Mouse (Mus musculus) CH12.LX (cell line): ENCODE data around the gene Trmt11. TPM values are rescaled to one million over a fixed set of nuclear protein-coding genes. Genes with fewer than 3 reads are reported as not detected.

Experiments
- DNase-seq: peaks from one replicate; pipeline ENCODE4 v3.0.0-alpha.2; 2013; ENCODE audit errors: extremely low read depth
- H3K27ac ChIP-seq: 2 replicates; pipeline ENCODE4 v1.5.1; 2012; ENCODE audit warnings: low read depth, mild to moderate bottlenecking, control low read depth, moderate library complexity; ENCODE audit not compliant: insufficient read depth
- H3K27me3 ChIP-seq: replicated peaks from 2 replicates; pipeline ENCODE3; 2012; ENCODE audit warnings: inconsistent platforms
- H3K36me3 ChIP-seq, 2 experiments: replicated peaks in 1 of 2; 2 replicates each; pipeline versions ENCODE3 to v1.6.1; 2012; ENCODE audit warnings: inconsistent platforms in 1 of 2, low read length in 1 of 2, mild to moderate bottlenecking in 1 of 2, mixed read lengths in 1 of 2, moderate library complexity in 1 of 2; ENCODE audit not compliant: control insufficient read depth in 1 of 2, insufficient read depth in 1 of 2
- H3K4me1 ChIP-seq, 2 experiments: 2 replicates each; pipeline ENCODE4 v1.6.1; 2012; ENCODE audit warnings: inconsistent platforms in 1 of 2, moderate library complexity in 1 of 2; ENCODE audit not compliant: insufficient read depth in 2 of 2, control insufficient read depth in 1 of 2
- H3K4me2 ChIP-seq: 2 replicates; pipeline ENCODE4 v1.6.1; 2012; ENCODE audit warnings: low read depth, mild to moderate bottlenecking, control low read depth; ENCODE audit not compliant: poor library complexity, insufficient read depth, severe bottlenecking
- H3K4me3 ChIP-seq, 3 experiments: fragments of 150-350 bp in 1 of 3; sonication (generic) in 1 of 3; replicated peaks in 1 of 3; 2 replicates each; pipeline versions ENCODE3 to v1.5.1; 2011 to 2012; ENCODE audit warnings: low read depth in 2 of 3, low read length in 2 of 3, mild to moderate bottlenecking in 2 of 3, moderate library complexity in 2 of 3, control low read depth in 1 of 3, improper control_type of control experiment in 1 of 3, inconsistent platforms in 1 of 3, mixed read lengths in 1 of 3; ENCODE audit not compliant: poor library complexity in 1 of 3
- H3K79me2 ChIP-seq: replicated peaks from 2 replicates; pipeline ENCODE4 v1.6.1; 2012; ENCODE audit warnings: mild to moderate bottlenecking, moderate library complexity; ENCODE audit not compliant: control insufficient read depth, poor library complexity, insufficient read depth, severe bottlenecking; ENCODE audit errors: extremely low read depth
- H3K9ac ChIP-seq: 2 replicates; pipeline ENCODE4 v1.6.1; 2012; ENCODE audit warnings: low read depth, mild to moderate bottlenecking, control low read depth, moderate library complexity; ENCODE audit not compliant: insufficient read depth
- H3K9me3 ChIP-seq: replicated peaks from 2 replicates; pipeline ENCODE3; 2012; ENCODE audit warnings: low read length, inconsistent platforms, mixed read lengths
- CHD1 ChIP-seq: IDR thresholded peaks from 2 replicates; pipeline ENCODE4 v1.6.1; 2012; ENCODE audit warnings: low read depth, low read length, improper control_type of control experiment, inconsistent platforms
- CHD2 ChIP-seq: IDR thresholded peaks from 2 replicates; pipeline ENCODE4 v1.6.1; 2011; ENCODE audit warnings: low read length, improper control_type of control experiment
- CTCF ChIP-seq, 2 experiments: IDR thresholded peaks in 1 of 2; conservative IDR thresholded peaks in 1 of 2; 2 replicates each; pipeline ENCODE4 v1.5.1; 2011 to 2012; ENCODE audit warnings: low read depth in 2 of 2, low read length in 2 of 2, improper control_type of control experiment in 1 of 2, inconsistent platforms in 1 of 2, mild to moderate bottlenecking in 1 of 2, moderate library complexity in 1 of 2
- E2F4 ChIP-seq: IDR thresholded peaks from 2 replicates; pipeline ENCODE4 v1.6.1; 2011; ENCODE audit warnings: low read depth, low read length, improper control_type of control experiment; ENCODE audit not compliant: insufficient replicate concordance
- ELF1 ChIP-seq: IDR thresholded peaks from 2 replicates; pipeline ENCODE4 v1.6.1; 2014; ENCODE audit warnings: low read depth, mild to moderate bottlenecking, inconsistent platforms, low read length, improper control_type of control experiment
- ETS1 ChIP-seq: conservative IDR thresholded peaks from 2 replicates; pipeline ENCODE4 v1.6.1; 2012; ENCODE audit warnings: low read depth, mild to moderate bottlenecking, inconsistent platforms, low read length, improper control_type of control experiment, moderate library complexity
- HCFC1 ChIP-seq: IDR thresholded peaks from 2 replicates; pipeline ENCODE4 v1.6.1; 2012; ENCODE audit warnings: low read depth, mild to moderate bottlenecking, inconsistent platforms, low read length, improper control_type of control experiment
- JUND ChIP-seq: conservative IDR thresholded peaks from 2 replicates; pipeline ENCODE4 v1.6.1; 2011; ENCODE audit warnings: low read depth, low read length, improper control_type of control experiment
- MAX ChIP-seq: IDR thresholded peaks from 2 replicates; pipeline ENCODE4 v1.6.1; 2011; ENCODE audit warnings: low read length, improper control_type of control experiment
- MAZ ChIP-seq: IDR thresholded peaks from 2 replicates; pipeline ENCODE4 v1.6.1; 2012; ENCODE audit warnings: low read depth, mild to moderate bottlenecking, inconsistent platforms, low read length, improper control_type of control experiment, moderate library complexity
- MXI1 ChIP-seq: IDR thresholded peaks from 2 replicates; pipeline ENCODE4 v1.6.1; 2011; ENCODE audit warnings: mild to moderate bottlenecking, low read depth, low read length, improper control_type of control experiment
- NELFE ChIP-seq: IDR thresholded peaks from 2 replicates; pipeline ENCODE4 v1.6.1; 2011; ENCODE audit warnings: low read depth, low read length, improper control_type of control experiment
- NRF1 ChIP-seq: IDR thresholded peaks from 2 replicates; pipeline ENCODE4 v1.6.1; 2014; ENCODE audit warnings: low read depth, mild to moderate bottlenecking, inconsistent platforms, low read length, improper control_type of control experiment, moderate library complexity
- POLR2A ChIP-seq: IDR thresholded peaks from 2 replicates; pipeline ENCODE4 v1.6.1; 2011; ENCODE audit warnings: low read depth, mild to moderate bottlenecking, improper control_type of control experiment, low read length
- POLR2AphosphoS2 ChIP-seq: IDR thresholded peaks from 2 replicates; pipeline ENCODE4 v1.6.1; 2011; ENCODE audit warnings: low read depth, low read length, improper control_type of control experiment
- RAD21 ChIP-seq: IDR thresholded peaks from 2 replicates; pipeline ENCODE4 v1.6.1; 2011; ENCODE audit warnings: low read depth, mild to moderate bottlenecking, low read length, improper control_type of control experiment, moderate library complexity
- SMC3 ChIP-seq: IDR thresholded peaks from 2 replicates; pipeline ENCODE4 v1.6.1; 2011; ENCODE audit warnings: low read depth, low read length, improper control_type of control experiment
- TCF12 ChIP-seq: IDR thresholded peaks from 2 replicates; pipeline ENCODE4 v1.6.1; 2014; ENCODE audit warnings: low read depth, mild to moderate bottlenecking, inconsistent platforms, low read length, improper control_type of control experiment
- USF2 ChIP-seq: conservative IDR thresholded peaks from 2 replicates; pipeline ENCODE4 v1.6.1; 2011; ENCODE audit warnings: low read depth, low read length, improper control_type of control experiment
- ZC3H11A ChIP-seq: IDR thresholded peaks from 2 replicates; pipeline ENCODE4 v1.6.1; 2012; ENCODE audit warnings: low read depth, mild to moderate bottlenecking, inconsistent platforms, low read length, improper control_type of control experiment
- ZKSCAN1 ChIP-seq: IDR thresholded peaks from 2 replicates; pipeline ENCODE4 v1.6.1; 2012; ENCODE audit warnings: low read depth, inconsistent platforms, low read length, improper control_type of control experiment, borderline replicate concordance
- ZMIZ1 ChIP-seq: IDR thresholded peaks from 2 replicates; pipeline ENCODE4 v1.6.1; 2012; ENCODE audit warnings: low read depth, mild to moderate bottlenecking, inconsistent platforms, low read length, improper control_type of control experiment
- dilution Hi-C: fragments of 300-500 bp; cut with MboI; formaldehyde crosslinking; loops from 2 replicates; pipeline ENCODE4 v1.14.3; 2020; ENCODE audit warnings: low sequenced_read_pairs; ENCODE audit not compliant: extremely low pct_unique_long_range_greater_than_20kb, extremely low pct_ligation_motif_present
- in situ Hi-C: fragments of 300-500 bp; cut with MboI; formaldehyde crosslinking; loops from 3 replicates; pipeline ENCODE4 v1.14.3; 2019; ENCODE audit warnings: low sequenced_read_pairs, low pct_ligation_motif_present, low pct_unique_long_range_greater_than_20kb, mixed read lengths
- polyA plus RNA-seq: library from polyadenylated mRNA; unstranded; fragments of >175 nt; gene quantifications from 2 replicates; pipeline ENCODE4 v1.2.1, GENCODE M21; 2012; ENCODE audit warnings: low read depth; ENCODE audit not compliant: insufficient read length
- total RNA-seq, 2 experiments: library from RNA; depleted of rRNA; stranded (reverse); fragments of 300-350 nt in 1 of 2; fragments of >200 nt in 1 of 2; gene quantifications; 2 replicates each; pipeline ENCODE4 v1.2.3; 2012 to 2014

Trmt11 gene
- total RNA-seq (2012; rRNA removed), result 11.9 and 15.4 TPM in 2 replicates
- 40.3 and 45.5 TPM in 2 replicates for total RNA-seq (2014; rRNA removed)
- 21.1 and 24.6 TPM in 2 replicates for polyA plus RNA-seq

DNA sequence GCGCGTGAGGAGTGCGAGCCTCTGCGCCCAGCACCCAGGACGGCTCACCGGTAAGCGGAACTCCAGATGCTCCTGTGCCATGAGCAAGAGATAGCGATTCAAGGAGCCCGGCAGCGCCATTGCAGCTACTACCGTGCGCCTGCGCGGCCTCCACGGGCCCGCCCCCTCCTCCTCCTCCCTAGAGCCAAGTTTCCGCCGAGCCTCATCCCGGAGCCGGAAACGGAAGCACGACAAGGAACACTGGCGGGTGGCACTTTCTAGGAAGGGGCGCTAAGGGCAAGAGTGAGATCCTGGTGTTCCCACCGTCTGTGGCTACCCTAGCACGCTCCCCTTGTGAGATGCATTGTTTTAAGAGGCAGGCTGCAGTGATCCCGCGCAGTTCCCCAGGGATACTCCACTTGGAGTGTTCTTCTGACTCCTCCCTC is at the start of gene Trmt11:
TSS of gene Trmt11 (minus strand) at position 208 of the 425 bp plus-strand sequence.
- Histone ChIP-seq H3K36me3 (peaks cover 12 to 31% of the 10 kb centered on the region in 2 experiments), H3K4me2 (peak within 1 kb of the TSS; percentile 95), H3K9me3 (no peaks in the 10 kb centered on the region), H3K27me3 (no peaks in the 10 kb centered on the region), H3K4me1 (peaks cover 10 to 20% of the 10 kb centered on the region in 2 experiments), H3K27ac (peak within 1 kb of the TSS; percentile 26; the same call in 1 of the 2 replicates), H3K4me3 (peak within 1 kb of the TSS; percentile 75 to 91 (median 90)), H3K79me2 (peaks cover 24% of the 10 kb centered on the region), H3K9ac (peak within 1 kb of the TSS; percentile 89)
- dilution Hi-C loops (no loop called here), in situ Hi-C loops (loop anchor here (25.0 kb wide), 1 partner anchor 712 kb away; the partner anchor contains the start of gene Hddc2)
- DNase-seq, result peak; percentile 84
- TF ChIP-seq RAD21, result no peak
- TF ChIP-seq NELFE, result peak; percentile 88
- TF ChIP-seq ZMIZ1, result peak; percentile 51; the same call in 1 of the 2 replicates
- peak; percentile 93 for TF ChIP-seq NRF1
- no peak for TF ChIP-seq ZC3H11A
- TF ChIP-seq MAZ, result 0 out of 2 replicates have a peak, but pooled peaks have one; percentile 5
- TF ChIP-seq MAX, result no peak
- TF ChIP-seq CHD1, result no peak
- TF ChIP-seq ELF1, result peak; percentile 89
- peak; percentile 78 for TF ChIP-seq HCFC1
- no peak for TF ChIP-seq MXI1
- TF ChIP-seq POLR2A, result peak; percentile 93
- peak; percentile 71; the same call in 1 of the 2 replicates for TF ChIP-seq TCF12
- TF ChIP-seq POLR2AphosphoS2, result peak; percentile 39; the same call in 1 of the 2 replicates

DNA sequence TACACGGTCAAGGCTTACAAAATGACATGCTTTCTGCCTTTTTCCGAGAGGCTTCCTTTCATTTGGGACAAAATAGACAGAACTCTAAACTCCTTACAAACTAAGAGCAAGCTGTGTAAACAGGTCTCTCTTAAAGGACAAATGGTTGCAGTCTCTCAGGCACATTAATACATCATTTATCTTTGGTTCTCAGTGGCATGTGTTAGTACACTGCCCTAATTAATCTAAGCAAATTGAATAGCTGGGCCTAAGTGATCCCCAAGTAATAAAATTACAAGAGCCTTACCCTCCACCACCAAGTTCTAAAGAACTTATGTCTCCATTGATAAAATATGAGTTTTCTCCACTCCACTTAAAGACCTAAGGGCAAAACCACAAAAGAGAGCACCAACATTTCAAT is 47.1 kb upstream of the Trmt11 start:
- no peak overlapping the region for H3K4me3 ChIP-seq
- no peaks in the 10 kb centered on the region for H3K27me3 ChIP-seq
- no peak overlapping the region for H3K27ac ChIP-seq
- H3K9ac ChIP-seq, result no peak overlapping the region
- no peak overlapping the region for H3K4me2 ChIP-seq
- H3K36me3 ChIP-seq, result peaks cover 3 to 31% of the 10 kb centered on the region in 2 experiments
- dilution Hi-C loops (no loop called here), in situ Hi-C loops (no loop called here)
- no peaks in the 10 kb centered on the region for H3K79me2 ChIP-seq
- no peak for TF ChIP-seq E2F4
- TF ChIP-seq ZKSCAN1, result no peak
- TF ChIP-seq CTCF (conservative IDR thresholded peaks at IDR 0.05 in 1 of 2, IDR thresholded peaks at IDR 0.05 in 1 of 2; ENCODE audit: low read depth in 2 of 2, low read length in 2 of 2), result no peak
- no peak for TF ChIP-seq JUND
- no peak for TF ChIP-seq USF2
- TF ChIP-seq ETS1, result no peak
- TF ChIP-seq SMC3, result no peak
- TF ChIP-seq POLR2AphosphoS2, result no peak
- no peak for TF ChIP-seq CHD2
- TF ChIP-seq ELF1, result no peak
- TF ChIP-seq, all 38 proteins: peak for 0
- H3K4me1 ChIP-seq, result no peaks in the 10 kb centered on the region
- no peak for DNase-seq
- H3K9me3 ChIP-seq, result no peaks in the 10 kb centered on the region
